Mouse (Mus musculus) CH12.LX (cell line): ENCODE results near the gene Tmem120a. TPM values are rescaled to one million over a fixed set of nuclear protein-coding genes. Genes with fewer than 3 reads are reported as not detected.
A peak's percentile ranks its signal among the peaks of the same experiment; 100 is the strongest.

Experiments used
- DNase-seq: peaks from one replicate; pipeline ENCODE4 v3.0.0-alpha.2; 2013; ENCODE audit errors: extremely low read depth
- H3K27ac ChIP-seq: 2 replicates; pipeline ENCODE4 v1.5.1; 2012; ENCODE audit warnings: low read depth, mild to moderate bottlenecking, control low read depth, moderate library complexity; ENCODE audit not compliant: insufficient read depth
- H3K27me3 ChIP-seq: replicated peaks from 2 replicates; pipeline ENCODE3; 2012; ENCODE audit warnings: inconsistent platforms
- H3K36me3 ChIP-seq, 2 experiments: replicated peaks in 1 of 2; 2 replicates each; pipeline versions ENCODE3 to v1.6.1; 2012; ENCODE audit warnings: inconsistent platforms in 1 of 2, low read length in 1 of 2, mild to moderate bottlenecking in 1 of 2, mixed read lengths in 1 of 2, moderate library complexity in 1 of 2; ENCODE audit not compliant: control insufficient read depth in 1 of 2, insufficient read depth in 1 of 2
- H3K4me1 ChIP-seq, 2 experiments: 2 replicates each; pipeline ENCODE4 v1.6.1; 2012; ENCODE audit warnings: inconsistent platforms in 1 of 2, moderate library complexity in 1 of 2; ENCODE audit not compliant: insufficient read depth in 2 of 2, control insufficient read depth in 1 of 2
- H3K4me2 ChIP-seq: 2 replicates; pipeline ENCODE4 v1.6.1; 2012; ENCODE audit warnings: low read depth, mild to moderate bottlenecking, control low read depth; ENCODE audit not compliant: poor library complexity, insufficient read depth, severe bottlenecking
- H3K4me3 ChIP-seq, 3 experiments: fragments of 150-350 bp in 1 of 3; sonication (generic) in 1 of 3; replicated peaks in 1 of 3; 2 replicates each; pipeline versions ENCODE3 to v1.5.1; 2011 to 2012; ENCODE audit warnings: low read depth in 2 of 3, low read length in 2 of 3, mild to moderate bottlenecking in 2 of 3, moderate library complexity in 2 of 3, control low read depth in 1 of 3, improper control_type of control experiment in 1 of 3, inconsistent platforms in 1 of 3, mixed read lengths in 1 of 3; ENCODE audit not compliant: poor library complexity in 1 of 3
- H3K79me2 ChIP-seq: replicated peaks from 2 replicates; pipeline ENCODE4 v1.6.1; 2012; ENCODE audit warnings: mild to moderate bottlenecking, moderate library complexity; ENCODE audit not compliant: control insufficient read depth, poor library complexity, insufficient read depth, severe bottlenecking; ENCODE audit errors: extremely low read depth
- H3K9ac ChIP-seq: 2 replicates; pipeline ENCODE4 v1.6.1; 2012; ENCODE audit warnings: low read depth, mild to moderate bottlenecking, control low read depth, moderate library complexity; ENCODE audit not compliant: insufficient read depth
- H3K9me3 ChIP-seq: replicated peaks from 2 replicates; pipeline ENCODE3; 2012; ENCODE audit warnings: low read length, inconsistent platforms, mixed read lengths
- BHLHE40 ChIP-seq: IDR thresholded peaks from 2 replicates; pipeline ENCODE4 v1.6.1; 2011; ENCODE audit warnings: mild to moderate bottlenecking, low read depth, low read length, improper control_type of control experiment
- CHD1 ChIP-seq: IDR thresholded peaks from 2 replicates; pipeline ENCODE4 v1.6.1; 2012; ENCODE audit warnings: low read depth, low read length, improper control_type of control experiment, inconsistent platforms
- CHD2 ChIP-seq: IDR thresholded peaks from 2 replicates; pipeline ENCODE4 v1.6.1; 2011; ENCODE audit warnings: low read length, improper control_type of control experiment
- CTCF ChIP-seq, 2 experiments: IDR thresholded peaks in 1 of 2; conservative IDR thresholded peaks in 1 of 2; 2 replicates each; pipeline ENCODE4 v1.5.1; 2011 to 2012; ENCODE audit warnings: low read depth in 2 of 2, low read length in 2 of 2, improper control_type of control experiment in 1 of 2, inconsistent platforms in 1 of 2, mild to moderate bottlenecking in 1 of 2, moderate library complexity in 1 of 2
- E2F4 ChIP-seq: IDR thresholded peaks from 2 replicates; pipeline ENCODE4 v1.6.1; 2011; ENCODE audit warnings: low read depth, low read length, improper control_type of control experiment; ENCODE audit not compliant: insufficient replicate concordance
- ELF1 ChIP-seq: IDR thresholded peaks from 2 replicates; pipeline ENCODE4 v1.6.1; 2014; ENCODE audit warnings: low read depth, mild to moderate bottlenecking, inconsistent platforms, low read length, improper control_type of control experiment
- EP300 ChIP-seq: IDR thresholded peaks from 2 replicates; pipeline ENCODE4 v1.6.1; 2011; ENCODE audit warnings: low read length, improper control_type of control experiment
- ETS1 ChIP-seq: conservative IDR thresholded peaks from 2 replicates; pipeline ENCODE4 v1.6.1; 2012; ENCODE audit warnings: low read depth, mild to moderate bottlenecking, inconsistent platforms, low read length, improper control_type of control experiment, moderate library complexity
- GABPA ChIP-seq: IDR thresholded peaks from 2 replicates; pipeline ENCODE4 v1.6.1; 2012; ENCODE audit warnings: low read depth, low read length, improper control_type of control experiment, inconsistent platforms; ENCODE audit not compliant: insufficient replicate concordance
- HCFC1 ChIP-seq: IDR thresholded peaks from 2 replicates; pipeline ENCODE4 v1.6.1; 2012; ENCODE audit warnings: low read depth, mild to moderate bottlenecking, inconsistent platforms, low read length, improper control_type of control experiment
- IRF4 ChIP-seq: IDR thresholded peaks from 2 replicates; pipeline ENCODE4 v1.6.1; 2014; ENCODE audit warnings: low read depth, mild to moderate bottlenecking, inconsistent platforms, low read length, improper control_type of control experiment
- JUN ChIP-seq: IDR thresholded peaks from 2 replicates; pipeline ENCODE4 v1.6.1; 2011; ENCODE audit warnings: low read depth, mild to moderate bottlenecking, low read length, improper control_type of control experiment, moderate library complexity; ENCODE audit not compliant: insufficient read depth
- JUND ChIP-seq: conservative IDR thresholded peaks from 2 replicates; pipeline ENCODE4 v1.6.1; 2011; ENCODE audit warnings: low read depth, low read length, improper control_type of control experiment
- KAT2A ChIP-seq: IDR thresholded peaks from 2 replicates; pipeline ENCODE4 v1.6.1; 2012; ENCODE audit warnings: low read length, improper control_type of control experiment, inconsistent platforms; ENCODE audit not compliant: insufficient replicate concordance
- MAFK ChIP-seq: IDR thresholded peaks from 2 replicates; pipeline ENCODE4 v1.6.1; 2011; ENCODE audit warnings: low read length, improper control_type of control experiment; ENCODE audit not compliant: insufficient replicate concordance
- MAX ChIP-seq: IDR thresholded peaks from 2 replicates; pipeline ENCODE4 v1.6.1; 2011; ENCODE audit warnings: low read length, improper control_type of control experiment
- MAZ ChIP-seq: IDR thresholded peaks from 2 replicates; pipeline ENCODE4 v1.6.1; 2012; ENCODE audit warnings: low read depth, mild to moderate bottlenecking, inconsistent platforms, low read length, improper control_type of control experiment, moderate library complexity
- MEF2A ChIP-seq: IDR thresholded peaks from 2 replicates; pipeline ENCODE4 v1.6.1; 2014; ENCODE audit warnings: low read depth, mild to moderate bottlenecking, inconsistent platforms, low read length, improper control_type of control experiment, borderline replicate concordance
- MXI1 ChIP-seq: IDR thresholded peaks from 2 replicates; pipeline ENCODE4 v1.6.1; 2011; ENCODE audit warnings: mild to moderate bottlenecking, low read depth, low read length, improper control_type of control experiment
- MYC ChIP-seq: IDR thresholded peaks from 2 replicates; pipeline ENCODE4 v1.6.1; 2011; ENCODE audit warnings: low read depth, mild to moderate bottlenecking, improper control_type of control experiment, low read length
- NELFE ChIP-seq: IDR thresholded peaks from 2 replicates; pipeline ENCODE4 v1.6.1; 2011; ENCODE audit warnings: low read depth, low read length, improper control_type of control experiment
- NRF1 ChIP-seq: IDR thresholded peaks from 2 replicates; pipeline ENCODE4 v1.6.1; 2014; ENCODE audit warnings: low read depth, mild to moderate bottlenecking, inconsistent platforms, low read length, improper control_type of control experiment, moderate library complexity
- PAX5 ChIP-seq: IDR thresholded peaks from 2 replicates; pipeline ENCODE4 v1.6.1; 2012; ENCODE audit warnings: low read length, inconsistent platforms, mixed read lengths
- POLR2A ChIP-seq: IDR thresholded peaks from 2 replicates; pipeline ENCODE4 v1.6.1; 2011; ENCODE audit warnings: low read depth, mild to moderate bottlenecking, improper control_type of control experiment, low read length
- POLR2AphosphoS2 ChIP-seq: IDR thresholded peaks from 2 replicates; pipeline ENCODE4 v1.6.1; 2011; ENCODE audit warnings: low read depth, low read length, improper control_type of control experiment
- RAD21 ChIP-seq: IDR thresholded peaks from 2 replicates; pipeline ENCODE4 v1.6.1; 2011; ENCODE audit warnings: low read depth, mild to moderate bottlenecking, low read length, improper control_type of control experiment, moderate library complexity
- RCOR1 ChIP-seq: conservative IDR thresholded peaks from 2 replicates; pipeline ENCODE4 v1.6.1; 2012; ENCODE audit warnings: low read depth, mild to moderate bottlenecking, inconsistent platforms, low read length, improper control_type of control experiment
- SIN3A ChIP-seq: IDR thresholded peaks from 2 replicates; pipeline ENCODE4 v1.6.1; 2012; ENCODE audit warnings: low read length, improper control_type of control experiment, inconsistent platforms
- SMC3 ChIP-seq: IDR thresholded peaks from 2 replicates; pipeline ENCODE4 v1.6.1; 2011; ENCODE audit warnings: low read depth, low read length, improper control_type of control experiment
- TBP ChIP-seq: conservative IDR thresholded peaks from 2 replicates; pipeline ENCODE4 v1.6.1; 2011; ENCODE audit warnings: low read depth, low read length, improper control_type of control experiment
- TCF12 ChIP-seq: IDR thresholded peaks from 2 replicates; pipeline ENCODE4 v1.6.1; 2014; ENCODE audit warnings: low read depth, mild to moderate bottlenecking, inconsistent platforms, low read length, improper control_type of control experiment
- UBTF ChIP-seq: IDR thresholded peaks from 2 replicates; pipeline ENCODE4 v1.6.1; 2012; ENCODE audit warnings: low read depth, mild to moderate bottlenecking, inconsistent platforms, low read length, improper control_type of control experiment, moderate library complexity
- USF1 ChIP-seq: IDR thresholded peaks from 2 replicates; pipeline ENCODE4 v1.6.1; 2014; ENCODE audit warnings: low read depth, mild to moderate bottlenecking, inconsistent platforms, low read length, improper control_type of control experiment
- USF2 ChIP-seq: conservative IDR thresholded peaks from 2 replicates; pipeline ENCODE4 v1.6.1; 2011; ENCODE audit warnings: low read depth, low read length, improper control_type of control experiment
- ZC3H11A ChIP-seq: IDR thresholded peaks from 2 replicates; pipeline ENCODE4 v1.6.1; 2012; ENCODE audit warnings: low read depth, mild to moderate bottlenecking, inconsistent platforms, low read length, improper control_type of control experiment
- ZKSCAN1 ChIP-seq: IDR thresholded peaks from 2 replicates; pipeline ENCODE4 v1.6.1; 2012; ENCODE audit warnings: low read depth, inconsistent platforms, low read length, improper control_type of control experiment, borderline replicate concordance
- ZMIZ1 ChIP-seq: IDR thresholded peaks from 2 replicates; pipeline ENCODE4 v1.6.1; 2012; ENCODE audit warnings: low read depth, mild to moderate bottlenecking, inconsistent platforms, low read length, improper control_type of control experiment
- ZNF384 ChIP-seq: IDR thresholded peaks from 2 replicates; pipeline ENCODE4 v1.6.1; 2012; ENCODE audit warnings: low read depth, low read length, improper control_type of control experiment, inconsistent platforms
- dilution Hi-C: fragments of 300-500 bp; cut with MboI; formaldehyde crosslinking; loops from 2 replicates; pipeline ENCODE4 v1.14.3; 2020; ENCODE audit warnings: low sequenced_read_pairs; ENCODE audit not compliant: extremely low pct_unique_long_range_greater_than_20kb, extremely low pct_ligation_motif_present
- in situ Hi-C: fragments of 300-500 bp; cut with MboI; formaldehyde crosslinking; loops from 3 replicates; pipeline ENCODE4 v1.14.3; 2019; ENCODE audit warnings: low sequenced_read_pairs, low pct_ligation_motif_present, low pct_unique_long_range_greater_than_20kb, mixed read lengths
- polyA plus RNA-seq: library from polyadenylated mRNA; unstranded; fragments of >175 nt; gene quantifications from 2 replicates; pipeline ENCODE4 v1.2.1, GENCODE M21; 2012; ENCODE audit warnings: low read depth; ENCODE audit not compliant: insufficient read length
- total RNA-seq, 2 experiments: library from RNA; depleted of rRNA; stranded (reverse); fragments of 300-350 nt in 1 of 2; fragments of >200 nt in 1 of 2; gene quantifications; 2 replicates each; pipeline ENCODE4 v1.2.3; 2012 to 2014

Gene Tmem120a
- total and polyA plus RNA-seq, 3 experiments = 12.0 to 27.1 (median 21.4) TPM

- Histone ChIP-seq H3K36me3 (peaks cover 8 to 54% of the 10 kb centered on the region in 2 experiments), H3K4me2 (no peak overlapping the region), H3K9me3 (peaks cover 13% of the 10 kb centered on the region), H3K79me2 (peaks cover 4% of the 10 kb centered on the region; the same call in 1 of the 2 replicates), H3K4me1 (peaks cover 35 to 74% of the 10 kb centered on the region in 2 experiments), H3K4me3 (no peak overlapping the region), H3K27ac (peak overlapping the region; percentile 64), H3K9ac (no peak overlapping the region), H3K27me3 (no peaks in the 10 kb centered on the region)
- DNase-seq = peak; percentile 67
- dilution Hi-C loops = no loop called here
- in situ Hi-C loops = no loop called here
- TF ChIP-seq EP300 = no peak
- no peak for TF ChIP-seq E2F4
- TF ChIP-seq POLR2A = no peak
- TF ChIP-seq TCF12 = no peak
- no peak for TF ChIP-seq IRF4
- TF ChIP-seq MAX = peak; percentile 87
- TF ChIP-seq JUND = no peak
- no peak for TF ChIP-seq MAZ
- TF ChIP-seq RCOR1 = no peak
- TF ChIP-seq CHD1 = no peak
- peak; percentile 58; the same call in 1 of the 2 replicates for TF ChIP-seq MYC
- no peak for TF ChIP-seq ELF1
- TF ChIP-seq BHLHE40 = peak; percentile 73
- no peak for TF ChIP-seq ZNF384
- TF ChIP-seq ZKSCAN1 = no peak
- TF ChIP-seq MEF2A = no peak
- 0 out of 2 replicates have a peak, but pooled peaks have one; percentile 19 for TF ChIP-seq SIN3A
- TF ChIP-seq HCFC1 = no peak
- TF ChIP-seq ZMIZ1 = no peak
- no peak for TF ChIP-seq TBP
- TF ChIP-seq MXI1 = peak; percentile 83
- TF ChIP-seq NELFE = 0 out of 2 replicates have a peak, but pooled peaks have one; percentile 17
- TF ChIP-seq POLR2AphosphoS2 = no peak
- TF ChIP-seq SMC3 = no peak
- TF ChIP-seq ETS1 = peak; percentile 26; the same call in 1 of the 2 replicates
- no peak for TF ChIP-seq GABPA
- TF ChIP-seq ZC3H11A = no peak
- TF ChIP-seq JUN = no peak
- TF ChIP-seq CTCF (conservative IDR thresholded peaks at IDR 0.05 in 1 of 2, IDR thresholded peaks at IDR 0.05 in 1 of 2; ENCODE audit: low read depth in 2 of 2, low read length in 2 of 2) = no peak
- no peak for TF ChIP-seq UBTF
- TF ChIP-seq USF2 = no peak
- TF ChIP-seq PAX5 = no peak
- TF ChIP-seq NRF1 = no peak
- TF ChIP-seq USF1 = no peak
- TF ChIP-seq RAD21 = no peak
- no peak; the same call in 1 of the 2 replicates for TF ChIP-seq MAFK
- no peak for TF ChIP-seq KAT2A
- no peak for TF ChIP-seq CHD2
Observed at GRCm38 (mm10) chr5:135707855-135708254, 36.4 kb downstream of the Tmem120a start.
